Mouse (Mus musculus): ENCODE results near the gene Id3. TPM values are rescaled to one million over a fixed set of nuclear protein-coding genes. Genes with fewer than 3 reads are reported as not detected.

The Id3 gene
- polyA plus RNA-seq, 1 experiment, result 780 TPM

- Histone ChIP-seq H3K36me3 (ENCODE audit: control insufficient read depth, insufficient read depth) (no peaks in the 10 kb centered on the region), H3ac (ENCODE audit: control insufficient read depth, insufficient read length, low read depth) (no peak overlapping the region), H3K79me2 (ENCODE audit: control insufficient read depth, insufficient read depth) (no peaks in the 10 kb centered on the region), H3K4me3 (ENCODE audit: insufficient read depth, poor library complexity, severe bottlenecking) (no peak overlapping the region), H3K27me3 (ENCODE audit: control insufficient read depth, insufficient read depth, insufficient read length) (no peaks in the 10 kb centered on the region), H3K79me3 (ENCODE audit: low read depth) (no peaks in the 10 kb centered on the region)
- peak; percentile 28 for TF ChIP-seq MYOD1 (IDR thresholded peaks at IDR 0.05; ENCODE audit: control insufficient read depth, insufficient read length, low read depth)
- TF ChIP-seq FOSL1 (IDR thresholded peaks at IDR 0.05; ENCODE audit: insufficient read depth, low read length, poor library complexity, severe bottlenecking), result no peak
These were observed 33.1 kb upstream of the Id3 start for GRCm38 (mm10) chr4:136109941-136110900.

- no peak overlapping the region for H3ac ChIP-seq (ENCODE audit: control insufficient read depth, insufficient read length, low read depth)
These were observed 31.0 kb upstream of the Id3 start for GRCm38 (mm10) chr4:136112344-136112743.

GRCm38 (mm10) chr4:136114747-136115146, 28.6 kb upstream of the Id3 start:
- Histone ChIP-seq H3K79me3 (ENCODE audit: low read depth) (no peaks in the 10 kb centered on the region), H3K36me3 (ENCODE audit: control insufficient read depth, insufficient read depth) (no peaks in the 10 kb centered on the region), H3ac (ENCODE audit: control insufficient read depth, insufficient read length, low read depth) (no peak overlapping the region), H3K79me2 (ENCODE audit: control insufficient read depth, insufficient read depth) (no peaks in the 10 kb centered on the region), H3K27me3 (ENCODE audit: control insufficient read depth, insufficient read depth, insufficient read length) (no peaks in the 10 kb centered on the region), H3K4me3 (ENCODE audit: insufficient read depth, poor library complexity, severe bottlenecking) (no peak overlapping the region)
- no peak for TF ChIP-seq FOSL1 (IDR thresholded peaks at IDR 0.05; ENCODE audit: insufficient read depth, low read length, poor library complexity, severe bottlenecking)
- TF ChIP-seq MYOG (IDR thresholded peaks at IDR 0.05; ENCODE audit: control insufficient read depth, extremely low read depth, insufficient read length), result no peak
- TF ChIP-seq USF1 (IDR thresholded peaks at IDR 0.05; ENCODE audit: low read depth), result no peak

More at GRCm38 (mm10) chr4:136112344-136112743, 31.0 kb upstream of the Id3 start:
- no peaks in the 10 kb centered on the region for H3K36me3 ChIP-seq (ENCODE audit: control insufficient read depth, insufficient read depth)
- no peaks in the 10 kb centered on the region for H3K27me3 ChIP-seq (ENCODE audit: control insufficient read depth, insufficient read depth, insufficient read length)
- H3K4me3 ChIP-seq (ENCODE audit: insufficient read depth, poor library complexity, severe bottlenecking), result no peak overlapping the region
- no peaks in the 10 kb centered on the region for H3K79me2 ChIP-seq (ENCODE audit: control insufficient read depth, insufficient read depth)
- H3K79me3 ChIP-seq (ENCODE audit: low read depth), result no peaks in the 10 kb centered on the region
- TF ChIP-seq MYOD1 (IDR thresholded peaks at IDR 0.05; ENCODE audit: control insufficient read depth, insufficient read length, low read depth) (no peak), USF1 (IDR thresholded peaks at IDR 0.05; ENCODE audit: low read depth) (no peak), MAX (IDR thresholded peaks at IDR 0.05) (no peak), MYOG (IDR thresholded peaks at IDR 0.05; ENCODE audit: control insufficient read depth, extremely low read depth, insufficient read length) (no peak), CEBPB (IDR thresholded peaks at IDR 0.05; ENCODE audit: low read depth) (no peak), CTCF (IDR thresholded peaks at IDR 0.05; ENCODE audit: control insufficient read depth, insufficient read depth, insufficient read length) (no peak), FOSL1 (IDR thresholded peaks at IDR 0.05; ENCODE audit: insufficient read depth, low read length, poor library complexity, severe bottlenecking) (no peak)

- H3ac ChIP-seq (ENCODE audit: control insufficient read depth, insufficient read length, low read depth), result peak overlapping the region; percentile 19
- no peaks in the 10 kb centered on the region for H3K27me3 ChIP-seq (ENCODE audit: control insufficient read depth, insufficient read depth, insufficient read length)
- no peak overlapping the region for H3K4me3 ChIP-seq (ENCODE audit: insufficient read depth, poor library complexity, severe bottlenecking)
- H3K36me3 ChIP-seq (ENCODE audit: control insufficient read depth, insufficient read depth), result no peaks in the 10 kb centered on the region
- H3K79me3 ChIP-seq (ENCODE audit: low read depth), result no peaks in the 10 kb centered on the region
- TF ChIP-seq MAX (IDR thresholded peaks at IDR 0.05) (peak; percentile 35), MYOG (IDR thresholded peaks at IDR 0.05; ENCODE audit: control insufficient read depth, extremely low read depth, insufficient read length) (no peak), FOSL1 (IDR thresholded peaks at IDR 0.05; ENCODE audit: insufficient read depth, low read length, poor library complexity, severe bottlenecking) (no peak), CEBPB (IDR thresholded peaks at IDR 0.05; ENCODE audit: low read depth) (peak; percentile 96), MYOD1 (IDR thresholded peaks at IDR 0.05; ENCODE audit: control insufficient read depth, insufficient read length, low read depth) (peak; percentile 76), USF1 (IDR thresholded peaks at IDR 0.05; ENCODE audit: low read depth) (no peak)
- no peaks in the 10 kb centered on the region for H3K79me2 ChIP-seq (ENCODE audit: control insufficient read depth, insufficient read depth)
These were observed 26.3 kb upstream of the Id3 start for GRCm38 (mm10) chr4:136117022-136117421.

- Histone ChIP-seq H3K27me3 (ENCODE audit: control insufficient read depth, insufficient read depth, insufficient read length) (no peaks in the 10 kb centered on the region), H3ac (ENCODE audit: control insufficient read depth, insufficient read length, low read depth) (no peak overlapping the region), H3K4me3 (ENCODE audit: insufficient read depth, poor library complexity, severe bottlenecking) (no peak overlapping the region), H3K36me3 (ENCODE audit: control insufficient read depth, insufficient read depth) (no peaks in the 10 kb centered on the region), H3K79me3 (ENCODE audit: low read depth) (no peaks in the 10 kb centered on the region), H3K79me2 (ENCODE audit: control insufficient read depth, insufficient read depth) (no peaks in the 10 kb centered on the region)
- TF ChIP-seq CEBPB (IDR thresholded peaks at IDR 0.05; ENCODE audit: low read depth), result no peak
- peak; percentile 88 for TF ChIP-seq MYOD1 (IDR thresholded peaks at IDR 0.05; ENCODE audit: control insufficient read depth, insufficient read length, low read depth)
- TF ChIP-seq CTCF (IDR thresholded peaks at IDR 0.05; ENCODE audit: control insufficient read depth, insufficient read depth, insufficient read length), result no peak
- no peak for TF ChIP-seq USF1 (IDR thresholded peaks at IDR 0.05; ENCODE audit: low read depth)
- TF ChIP-seq MYOG (IDR thresholded peaks at IDR 0.05; ENCODE audit: control insufficient read depth, extremely low read depth, insufficient read length), result no peak
- no peak for TF ChIP-seq MAX (IDR thresholded peaks at IDR 0.05)
- no peak for TF ChIP-seq FOSL1 (IDR thresholded peaks at IDR 0.05; ENCODE audit: insufficient read depth, low read length, poor library complexity, severe bottlenecking)
These were observed 23.3 kb upstream of the Id3 start for GRCm38 (mm10) chr4:136120041-136120440.

- Histone ChIP-seq H3K79me3 (ENCODE audit: low read depth) (no peaks in the 10 kb centered on the region), H3K79me2 (ENCODE audit: control insufficient read depth, insufficient read depth) (no peaks in the 10 kb centered on the region), H3ac (ENCODE audit: control insufficient read depth, insufficient read length, low read depth) (no peak overlapping the region), H3K27me3 (ENCODE audit: control insufficient read depth, insufficient read depth, insufficient read length) (no peaks in the 10 kb centered on the region), H3K36me3 (ENCODE audit: control insufficient read depth, insufficient read depth) (no peaks in the 10 kb centered on the region), H3K4me3 (ENCODE audit: insufficient read depth, poor library complexity, severe bottlenecking) (no peak overlapping the region)
- no peak for TF ChIP-seq CEBPB (IDR thresholded peaks at IDR 0.05; ENCODE audit: low read depth)
- TF ChIP-seq CTCF (IDR thresholded peaks at IDR 0.05; ENCODE audit: control insufficient read depth, insufficient read depth, insufficient read length), result no peak
- no peak for TF ChIP-seq MYOD1 (IDR thresholded peaks at IDR 0.05; ENCODE audit: control insufficient read depth, insufficient read length, low read depth)
- no peak for TF ChIP-seq USF1 (IDR thresholded peaks at IDR 0.05; ENCODE audit: low read depth)
- TF ChIP-seq MAX (IDR thresholded peaks at IDR 0.05), result no peak
- no peak for TF ChIP-seq FOSL1 (IDR thresholded peaks at IDR 0.05; ENCODE audit: insufficient read depth, low read length, poor library complexity, severe bottlenecking)
These were observed 22.1 kb upstream of the Id3 start for GRCm38 (mm10) chr4:136121158-136121557.
